Mouse (Mus musculus): ENCODE measurements around the gene Cand1.

Gene Cand1

DNA sequence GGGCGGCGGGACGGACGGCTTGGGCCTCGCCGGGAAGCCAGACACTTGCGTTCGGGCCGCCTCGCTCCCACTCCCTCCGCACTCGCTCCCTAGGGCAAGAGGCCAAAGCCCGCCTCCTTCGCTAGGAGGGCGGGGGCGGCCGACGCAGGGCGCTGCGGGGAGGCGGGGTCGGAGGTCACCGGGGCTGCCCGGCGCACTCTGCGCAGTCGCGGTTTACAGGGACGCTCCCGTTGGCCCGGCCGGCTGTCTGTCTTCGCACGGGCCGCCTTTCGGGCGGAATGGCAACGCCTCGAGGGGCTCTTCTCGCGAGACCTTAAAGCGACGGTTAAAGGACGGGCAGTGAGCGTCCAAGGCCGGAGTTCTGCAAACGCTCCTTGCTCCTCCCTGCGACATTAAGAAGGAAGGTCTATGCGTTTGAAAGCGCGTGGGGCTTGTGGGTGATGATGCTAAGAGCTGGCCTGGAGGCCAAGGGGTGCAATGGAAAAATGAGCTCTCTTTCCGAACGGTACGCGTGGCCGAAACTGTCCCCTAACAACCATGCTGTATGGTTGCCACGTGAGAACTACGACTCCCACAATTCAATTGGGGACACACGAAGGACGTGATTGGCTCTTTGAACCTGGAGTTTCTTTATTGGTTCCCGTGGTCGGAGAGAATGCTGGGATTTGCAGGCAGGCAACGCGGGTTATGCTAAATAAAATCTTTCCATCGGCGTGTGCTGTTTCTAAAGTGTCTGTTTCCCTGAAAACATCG is at the start of gene Cand1:
Cand1 (minus strand) TSS at position 87 of the 753 bp plus-strand sequence.
- peak; percentile 99 for DNase-seq (ENCODE audit: low read depth, low spot score)

DNA sequence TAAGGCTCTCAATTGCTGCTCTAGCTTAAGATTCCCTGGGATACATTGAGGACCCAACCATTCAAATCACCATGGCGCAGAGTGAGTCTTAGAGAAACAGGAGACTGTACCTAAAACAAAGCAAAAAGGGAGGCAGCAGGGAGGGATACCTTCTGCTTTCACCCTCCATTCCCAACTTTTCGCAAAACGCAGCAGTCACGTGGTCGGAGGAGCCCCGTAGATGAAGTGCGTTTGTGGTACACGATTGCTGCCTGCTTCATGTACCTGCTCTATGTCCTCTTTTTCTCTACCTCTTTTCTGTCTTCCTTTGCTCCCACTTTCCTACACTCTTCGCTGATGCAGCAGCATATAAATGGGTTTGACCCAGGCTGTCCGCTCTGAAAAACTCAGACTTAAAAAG is 39.0 kb upstream of the Cand1 start:
- DNase-seq (ENCODE audit: low read depth, low spot score) = no peak

DNA sequence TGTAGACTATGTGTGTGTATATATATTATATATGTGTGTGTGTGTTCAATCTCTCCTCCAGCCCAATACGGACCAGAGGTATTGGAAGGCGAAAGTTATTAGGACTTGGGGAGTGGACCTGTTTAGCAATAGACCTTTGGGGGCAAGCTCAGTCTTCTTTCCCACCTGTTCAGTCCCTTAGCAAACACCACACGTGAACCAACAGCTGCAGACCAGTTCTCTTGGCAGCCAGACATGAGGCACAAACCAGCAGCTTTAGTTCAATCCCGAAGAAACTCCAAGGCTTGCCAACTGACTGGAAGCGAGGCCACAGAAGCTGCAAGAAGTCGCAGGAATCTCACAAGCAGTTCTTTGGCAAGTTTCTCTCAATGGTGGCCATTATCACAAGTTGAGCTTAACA is 34.5 kb upstream of the Cand1 start:
- DNase-seq (ENCODE audit: low read depth, low spot score) = no peak

DNA sequence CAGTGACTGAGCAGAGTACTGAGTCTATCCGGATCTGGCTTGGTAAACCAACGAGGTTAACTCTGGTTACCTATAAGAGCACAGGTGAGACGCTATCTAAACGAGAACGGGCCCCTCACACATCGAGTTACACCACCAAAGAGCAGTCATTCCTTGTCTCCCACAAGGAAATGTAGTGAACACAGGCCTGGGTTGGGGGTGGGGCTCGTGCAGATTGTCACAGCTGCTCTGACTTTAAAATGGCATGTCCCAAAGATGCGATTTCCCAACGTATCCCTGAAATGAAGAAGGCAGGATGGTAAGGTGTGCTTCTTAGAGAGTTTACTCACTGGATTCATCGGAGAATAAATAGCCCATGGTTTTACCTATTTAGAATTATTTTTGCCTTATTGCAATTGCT is 32.7 kb upstream of the Cand1 start:
- DNase-seq (ENCODE audit: low read depth, low spot score) = no peak

DNA sequence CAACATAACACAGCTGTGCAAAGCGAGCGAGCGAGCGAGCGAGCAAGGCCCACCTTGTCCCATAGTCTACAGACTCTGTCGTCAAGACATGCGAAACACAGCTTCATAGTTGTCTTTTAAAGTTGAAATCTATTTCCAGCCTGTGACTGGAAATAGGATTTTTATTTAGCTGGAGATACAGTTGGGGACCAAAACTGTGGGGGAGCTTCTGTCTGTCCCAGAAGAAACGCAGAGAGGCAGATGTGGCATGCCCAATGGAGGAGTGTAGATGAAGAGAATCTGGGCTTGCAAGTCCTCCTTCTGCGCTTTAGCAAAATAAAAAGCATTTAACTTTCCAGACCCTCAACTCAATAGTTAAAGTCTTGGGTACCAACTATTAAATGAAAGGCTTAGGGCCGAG is 32.1 kb upstream of the Cand1 start:
- DNase-seq (ENCODE audit: low read depth, low spot score) = no peak

DNA sequence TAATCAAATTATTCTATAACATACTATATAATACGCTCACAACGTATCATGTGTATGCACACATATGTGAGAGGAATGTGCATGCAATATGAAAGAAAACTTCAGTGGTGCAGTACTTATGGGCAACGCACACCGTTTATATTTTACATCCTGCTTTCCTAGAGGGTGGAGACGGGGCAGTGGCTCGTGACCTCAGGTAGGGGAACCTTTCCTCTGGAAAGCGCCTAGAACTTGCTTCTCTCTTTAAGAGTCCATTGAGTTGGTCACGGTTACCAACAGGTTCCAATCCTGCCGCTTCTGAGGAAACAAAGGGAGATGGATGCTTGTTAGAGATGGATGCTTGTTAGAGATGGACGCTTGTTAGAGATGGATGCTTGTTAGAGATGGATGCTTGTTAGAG is 31.2 kb upstream of the Cand1 start:
- no peak for DNase-seq (ENCODE audit: low read depth, low spot score)

DNA sequence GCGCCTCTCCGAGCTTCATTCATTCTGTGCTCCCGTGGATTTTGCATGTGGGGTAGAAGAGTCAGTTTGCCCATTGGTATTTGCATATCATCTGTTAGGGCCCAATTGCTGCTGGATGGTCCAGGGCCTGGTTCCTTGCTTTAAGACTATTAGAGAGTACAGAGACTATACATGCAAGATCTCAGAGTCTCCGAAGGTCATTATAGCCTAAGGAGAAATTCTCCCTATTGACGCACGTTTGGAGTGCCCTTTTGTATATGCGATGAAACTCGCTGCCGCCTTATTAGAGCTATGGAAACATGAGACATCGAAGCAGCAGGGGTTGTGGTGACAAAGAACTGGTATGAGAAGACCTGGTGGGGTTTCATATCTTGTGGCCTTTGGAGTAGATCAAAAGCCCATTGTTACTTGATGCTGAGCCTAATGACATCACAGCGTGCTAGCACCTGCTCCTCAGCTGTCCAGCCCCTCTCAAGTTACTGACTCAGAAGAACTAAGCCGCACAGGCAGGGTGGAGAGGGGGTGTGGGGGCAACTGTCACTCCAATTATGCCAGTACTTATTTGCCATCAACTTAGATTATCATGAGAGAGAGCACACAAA is 30.6 kb upstream of the Cand1 start:
- peak; percentile 41 for DNase-seq (ENCODE audit: low read depth, low spot score)

DNA sequence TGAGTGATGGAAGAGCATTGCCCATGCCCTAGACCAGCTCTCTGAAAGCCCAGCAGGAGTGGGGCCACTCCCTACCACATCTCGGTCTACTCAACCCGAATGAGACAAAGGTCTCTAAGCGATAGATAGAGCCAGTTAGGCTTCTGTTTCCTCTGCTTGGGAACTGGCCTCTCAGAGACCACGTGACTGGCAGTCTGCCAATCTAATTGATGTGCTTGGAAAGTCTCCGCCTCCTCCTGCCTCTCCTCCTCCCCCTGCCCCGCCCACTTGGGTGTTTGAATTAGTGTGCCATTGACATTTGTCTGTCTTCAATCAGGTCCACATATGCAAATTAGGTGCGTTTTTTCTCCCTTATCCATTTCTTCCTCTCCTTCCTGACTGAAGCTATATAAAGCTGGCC is 24.9 kb upstream of the Cand1 start:
- DNase-seq (ENCODE audit: low read depth, low spot score) = peak; percentile 96

DNA sequence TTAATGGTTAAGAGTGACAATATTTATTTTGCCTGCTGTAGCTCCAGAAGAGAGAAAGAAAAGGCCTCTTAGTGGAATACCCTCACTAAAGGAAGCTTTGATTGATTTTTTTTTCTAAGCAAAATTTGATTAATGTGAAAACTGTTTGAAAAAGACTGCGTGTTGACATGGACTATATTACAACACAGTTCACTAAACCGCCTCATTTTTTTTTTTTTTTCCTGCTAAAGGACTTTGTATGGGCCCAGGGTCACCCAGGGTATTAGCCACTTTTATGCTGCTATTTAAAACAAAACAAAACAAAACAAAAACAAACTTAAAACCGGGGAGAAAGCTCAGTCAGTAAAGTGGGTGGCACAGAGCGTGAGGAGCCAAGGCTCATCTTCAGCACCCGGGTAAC is 23.0 kb upstream of the Cand1 start:
- no peak for DNase-seq (ENCODE audit: low read depth, low spot score)

DNA sequence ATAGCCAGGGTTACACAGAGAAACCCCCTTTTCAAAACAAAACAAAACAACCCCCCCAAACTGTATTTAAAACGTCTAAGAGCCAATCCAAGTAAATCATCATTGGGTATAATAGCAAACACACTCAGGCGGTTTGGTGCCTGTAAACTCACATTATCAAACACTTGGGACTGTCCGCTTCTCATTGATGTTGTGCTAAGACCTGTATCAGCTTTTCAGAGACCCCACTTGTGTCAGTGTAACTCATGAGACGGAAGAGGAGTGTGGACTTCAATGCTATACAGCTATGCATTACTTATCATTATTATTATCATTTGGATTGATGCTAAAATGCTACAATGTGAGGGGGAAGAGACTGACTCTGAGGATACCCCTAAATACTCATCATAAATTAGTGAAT is 18.0 kb upstream of the Cand1 start:
- no peak for DNase-seq (ENCODE audit: low read depth, low spot score)

DNA sequence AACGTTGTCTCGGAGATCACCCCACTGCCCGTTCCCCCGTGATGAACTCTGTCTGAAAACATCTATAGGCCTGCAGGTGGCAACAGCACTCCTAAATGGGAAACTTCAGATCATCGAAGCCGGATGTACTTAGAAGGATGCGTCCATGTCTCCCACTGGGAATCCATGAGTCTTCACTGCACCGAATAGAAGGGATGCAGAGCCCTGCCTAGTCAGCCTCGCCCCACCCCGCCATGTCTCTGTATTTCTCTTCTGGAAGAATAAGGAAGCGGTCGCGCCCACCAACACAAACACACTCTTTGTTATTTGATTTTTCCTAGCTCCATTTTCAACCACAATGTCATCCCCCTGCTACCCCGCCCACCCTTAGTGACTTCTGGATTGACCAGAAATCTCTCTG is 4.3 kb upstream of the Cand1 start:
- DNase-seq (ENCODE audit: low read depth, low spot score) = peak; percentile 98

DNA sequence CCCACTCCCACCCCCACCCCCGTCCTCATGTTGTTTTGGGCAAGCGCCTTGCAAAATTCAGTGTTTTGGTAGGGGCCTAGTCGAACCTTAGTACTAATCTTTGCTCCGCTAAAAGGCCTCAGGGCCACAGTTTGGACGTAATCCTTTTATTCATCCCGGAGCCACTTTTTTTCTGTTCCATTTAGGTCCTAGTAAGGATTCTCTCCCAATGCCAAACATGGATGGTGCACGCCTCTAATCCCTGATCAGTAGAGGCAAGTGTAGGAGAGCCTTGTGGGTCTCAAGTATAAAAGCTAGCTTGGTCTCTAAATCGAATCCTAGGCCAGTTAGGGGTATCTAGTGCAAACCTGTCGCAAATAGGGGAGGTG is 851 bp upstream of the Cand1 start:
- DNase-seq (ENCODE audit: low read depth, low spot score) = no peak

DNA sequence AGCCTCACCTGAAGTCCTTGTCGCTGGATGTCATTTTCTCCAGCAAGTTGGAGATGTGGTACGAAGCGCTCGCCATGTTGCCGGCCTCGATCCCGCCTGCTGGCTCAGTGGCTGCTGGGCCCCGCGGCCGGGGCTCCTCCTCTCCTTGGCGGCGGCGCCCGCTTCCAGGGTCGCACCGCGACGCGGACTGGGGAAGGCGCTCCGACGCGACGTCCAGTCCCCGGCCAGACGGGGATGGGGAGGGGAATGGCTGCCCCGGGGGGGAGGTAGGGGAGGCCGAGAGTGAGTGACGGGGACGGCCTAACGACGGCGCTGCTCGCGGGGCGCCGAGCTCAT is 254 bp downstream of the Cand1 start:
- DNase-seq (ENCODE audit: low read depth, low spot score) = no peak

DNA sequence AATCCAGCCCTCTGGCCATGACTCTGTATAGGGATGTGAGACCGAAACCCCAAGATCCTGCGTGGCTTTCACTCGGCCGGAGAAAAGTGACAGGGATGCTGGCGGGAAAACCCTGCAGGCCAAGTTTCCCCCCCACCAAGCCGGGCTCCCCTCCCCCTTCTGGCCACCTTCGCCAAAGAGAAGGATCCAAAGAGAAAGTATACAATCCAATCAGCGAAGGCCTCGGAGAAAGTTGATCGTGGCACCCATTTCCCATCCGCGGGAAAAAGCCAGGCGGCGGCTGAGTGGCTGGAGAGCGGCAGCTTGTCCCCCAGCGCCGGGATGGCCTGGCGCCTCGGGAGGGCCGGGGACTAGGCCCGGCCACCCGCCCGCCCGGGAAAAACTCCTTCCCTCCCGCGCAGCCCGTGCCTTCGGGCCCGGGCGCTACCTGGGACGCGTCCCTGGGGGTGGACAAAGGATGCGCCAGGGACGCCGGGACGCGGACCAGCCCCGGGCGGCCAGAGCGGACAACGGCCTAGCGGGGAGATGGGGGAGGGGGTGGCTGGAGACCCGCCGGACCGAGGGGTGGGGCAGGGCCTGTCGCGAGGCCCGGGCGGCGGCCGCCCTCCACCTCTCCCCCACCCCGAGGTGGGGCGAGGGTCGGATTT is 747 bp downstream of the Cand1 start:
- peak; percentile 77 for DNase-seq (ENCODE audit: low read depth, low spot score)

DNA sequence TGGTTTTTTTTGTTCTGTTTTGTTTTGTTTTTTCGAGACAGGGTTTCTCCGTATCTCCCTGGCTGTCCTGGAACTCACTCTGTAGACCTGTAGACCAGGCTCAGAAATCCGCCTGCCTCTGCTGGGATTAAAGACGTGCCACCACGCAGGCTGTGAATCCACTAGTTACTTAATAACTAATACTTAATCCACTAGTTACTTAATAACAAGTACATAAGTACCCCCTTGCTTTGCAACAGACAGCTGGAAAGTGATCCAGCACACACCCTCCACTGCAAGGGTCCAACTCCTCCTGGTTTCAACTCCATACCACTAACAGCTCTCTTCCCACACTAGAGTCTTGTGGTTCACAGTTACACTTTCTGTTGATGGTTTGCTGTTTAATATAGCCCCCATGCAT is 8.3 kb downstream of the Cand1 start:
- DNase-seq (ENCODE audit: low read depth, low spot score) = no peak

DNA sequence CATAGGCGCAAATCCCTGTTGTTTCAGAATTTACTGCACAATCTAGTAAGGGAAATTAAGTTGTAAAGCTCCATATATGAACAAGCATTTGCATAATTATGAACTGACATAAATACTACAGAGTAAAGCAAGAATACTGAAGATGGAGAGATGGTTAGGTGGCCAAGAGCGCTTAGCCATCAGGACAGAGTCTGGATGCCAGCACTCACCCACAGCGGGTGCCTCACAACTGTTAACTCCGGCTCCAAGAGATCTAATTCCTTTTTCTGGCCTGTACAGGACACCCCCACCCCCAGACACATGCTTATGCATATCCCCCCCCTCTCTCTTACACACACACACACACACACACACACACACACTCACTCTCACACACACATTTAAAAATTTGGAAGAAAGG is 9.2 kb downstream of the Cand1 start:
- DNase-seq (ENCODE audit: low read depth, low spot score) = no peak

DNA sequence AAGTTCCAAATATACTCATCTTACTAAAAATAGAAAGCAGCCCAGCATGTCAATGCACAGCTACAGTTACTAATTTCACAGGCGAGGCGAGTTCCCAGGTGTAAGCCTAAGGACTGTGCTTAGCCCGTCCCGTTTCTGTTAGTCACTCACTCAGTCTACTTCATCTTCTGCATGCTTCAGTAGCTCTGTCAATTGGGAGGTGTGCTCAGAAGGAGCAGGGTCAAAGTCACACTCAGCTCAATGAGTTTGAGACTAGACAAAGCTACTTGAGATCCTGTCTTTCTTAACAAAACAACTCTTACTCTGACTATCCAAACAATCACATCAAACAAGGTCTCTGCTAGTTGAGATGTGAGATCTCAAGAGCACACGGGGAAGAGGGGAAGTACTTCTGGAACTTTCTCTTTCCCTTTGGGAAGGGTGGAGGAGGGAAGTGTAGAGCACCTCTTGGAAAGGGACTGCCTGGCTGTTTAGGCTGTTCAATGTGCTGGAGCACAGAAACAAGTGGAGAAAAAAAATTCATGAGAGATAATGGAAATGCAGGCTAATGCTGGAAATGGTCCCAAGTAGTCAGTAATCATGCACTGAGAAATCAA is 9.7 kb downstream of the Cand1 start:
- no peak for DNase-seq (ENCODE audit: low read depth, low spot score)

DNA sequence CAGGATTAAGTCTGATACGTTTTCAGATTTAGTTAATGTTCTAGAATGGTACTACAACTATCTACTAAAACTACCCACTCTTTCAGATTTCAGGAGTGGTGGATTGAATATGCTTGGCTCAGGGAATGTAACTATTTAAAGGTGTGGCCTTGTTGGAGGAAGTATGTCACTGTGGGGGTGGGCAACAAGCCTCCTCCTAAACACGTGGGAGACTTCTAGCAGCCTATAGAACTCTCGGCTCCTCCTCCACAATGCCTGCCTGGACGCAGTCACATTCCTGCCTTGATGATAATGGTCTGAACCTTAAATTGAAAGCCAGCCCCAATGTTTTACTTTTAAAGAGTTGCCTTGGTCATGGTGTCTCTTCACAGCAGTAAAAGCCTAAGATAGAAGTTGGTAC is 16.2 kb downstream of the Cand1 start:
- peak; percentile 82 for DNase-seq (ENCODE audit: low read depth, low spot score)

DNA sequence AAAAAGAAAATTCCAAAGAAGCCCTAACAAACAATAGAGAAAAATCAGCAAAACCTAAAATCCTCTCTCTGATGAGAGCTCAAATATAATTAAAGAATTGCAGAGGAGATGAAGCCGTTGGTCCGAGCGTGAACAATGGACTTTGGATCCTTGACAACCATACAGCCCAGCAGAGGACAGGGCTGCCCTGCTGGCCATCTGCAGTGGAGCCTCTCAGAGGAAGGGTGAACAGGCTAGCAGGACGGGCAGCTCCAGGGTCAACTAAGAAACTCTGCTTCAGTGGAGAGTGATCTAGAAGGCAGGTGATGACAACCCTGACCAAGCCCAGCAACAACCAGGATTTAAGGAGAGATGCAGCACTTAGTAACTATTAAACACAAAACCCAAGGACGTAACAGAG is 18.2 kb downstream of the Cand1 start:
- no peak for DNase-seq (ENCODE audit: low read depth, low spot score)

DNA sequence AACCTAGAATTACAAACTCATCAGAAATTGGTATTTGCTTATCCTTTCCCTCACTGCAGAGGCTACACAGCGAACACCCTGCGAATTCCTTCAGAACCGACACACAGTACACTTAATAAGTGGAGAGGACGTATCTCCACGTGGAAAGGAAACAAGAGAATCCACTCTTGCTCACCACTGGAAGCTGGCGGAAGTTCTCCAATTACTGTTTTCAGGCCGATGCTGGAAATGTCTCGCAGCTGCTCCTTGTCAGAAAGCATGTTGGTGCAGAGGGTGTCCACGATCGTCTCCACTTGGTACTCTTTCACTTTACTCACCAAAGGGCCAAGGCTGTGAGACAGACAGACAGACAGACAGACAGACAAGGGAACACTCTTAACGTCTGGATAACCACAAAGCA is 20.4 kb downstream of the Cand1 start:
- peak; percentile 19 for DNase-seq (ENCODE audit: low read depth, low spot score)

DNA sequence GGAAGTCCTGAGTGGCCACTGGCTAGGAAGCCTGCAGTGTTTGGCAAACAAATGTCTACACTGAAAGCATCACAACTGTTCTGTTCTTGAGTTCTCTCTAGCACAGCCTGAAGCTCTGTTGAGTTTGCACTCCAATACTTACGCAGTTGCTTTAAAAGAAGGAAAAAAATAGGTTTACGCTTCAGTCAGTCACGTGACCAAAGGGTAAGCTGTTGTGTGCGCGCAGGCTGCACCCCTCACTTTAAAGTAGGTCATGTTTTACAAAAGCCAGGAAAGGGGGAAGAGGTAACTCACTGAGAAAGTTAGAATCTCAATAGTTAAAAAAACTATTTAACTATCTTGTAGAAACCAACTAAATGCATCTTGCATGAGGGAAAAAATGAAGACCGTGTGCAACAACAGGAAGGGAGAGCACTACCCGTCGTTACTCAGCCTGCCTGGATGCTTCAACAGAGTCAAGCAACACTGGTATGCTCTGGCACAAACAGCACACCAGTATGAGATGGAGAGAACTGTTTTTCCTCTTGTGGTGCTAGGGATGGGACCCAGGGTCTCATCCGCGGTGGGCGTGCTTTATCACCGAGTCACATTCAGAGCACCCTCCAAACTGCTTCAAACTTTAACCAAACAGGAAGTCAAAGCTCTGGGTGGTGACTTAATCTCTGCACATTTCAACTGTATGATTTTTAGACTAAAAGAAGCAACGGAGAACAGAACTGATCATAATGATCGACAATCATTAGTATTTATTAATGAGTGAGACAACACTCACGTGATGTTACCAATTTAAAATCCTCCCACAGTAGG is 21.4 kb downstream of the Cand1 start:
- no peak for DNase-seq (ENCODE audit: low read depth, low spot score)

DNA sequence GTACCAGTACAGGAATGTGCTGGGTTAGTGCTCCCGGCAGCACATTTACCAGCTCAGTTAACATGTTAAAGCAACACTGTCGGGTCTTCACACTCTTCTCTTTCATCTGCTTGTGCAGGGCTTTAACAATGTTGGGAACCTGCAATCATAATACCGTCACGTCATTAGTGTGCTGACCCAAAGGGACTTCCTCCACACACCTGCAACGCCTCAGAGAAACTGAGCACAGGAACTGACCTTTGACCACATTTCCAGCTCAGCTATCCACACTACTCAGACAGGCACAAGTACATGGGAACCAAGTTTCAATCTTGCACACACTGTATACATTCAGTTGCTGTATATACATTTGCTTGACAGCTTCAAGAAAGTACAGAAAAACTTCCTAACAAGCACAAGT is 27.4 kb downstream of the Cand1 start:
- no peak for DNase-seq (ENCODE audit: low read depth, low spot score)

Measured in R1 (cell line).